Mouse (Mus musculus) lung, embryonic 14.5 days (tissue): ENCODE results near the gene Gorab. TPM values are rescaled to one million over a fixed set of nuclear protein-coding genes. Genes with fewer than 3 reads are reported as not detected.
A peak's percentile ranks its signal among the peaks of the same experiment; 100 is the strongest.

Source experiments
- ATAC-seq: fragments of 200-750 bp; cut with Nextera tagmentation; 2 replicates; pipeline ENCODE4 v1.8.0; 2017; ENCODE audit warnings: mild to moderate bottlenecking, moderate TSS enrichment, moderate library complexity; ENCODE audit not compliant: insufficient read depth
- DNase-seq: peaks from one replicate; pipeline ENCODE4 v3.0.0-alpha.2; 2015
- H3K27ac ChIP-seq: fragments of 300-500 bp; sonication (generic); 2 replicates; pipeline ENCODE4 v1.5.1; 2014; ENCODE audit warnings: low read depth, mild to moderate bottlenecking, moderate library complexity
- H3K27me3 ChIP-seq: fragments of 300-500 bp; sonication (generic); 2 replicates; pipeline ENCODE4 v1.6.1; 2014; ENCODE audit warnings: low read length, control low read depth; ENCODE audit not compliant: insufficient read depth
- H3K36me3 ChIP-seq: fragments of 300-500 bp; sonication (generic); 2 replicates; pipeline ENCODE4 v1.6.1; 2014; ENCODE audit warnings: control low read depth; ENCODE audit not compliant: insufficient read depth
- H3K4me1 ChIP-seq: fragments of 300-500 bp; sonication (generic); 2 replicates; pipeline ENCODE4 v1.6.1; 2014; ENCODE audit warnings: antibody characterized with exemption, control low read depth; ENCODE audit not compliant: insufficient read depth
- H3K4me2 ChIP-seq: fragments of 300-500 bp; sonication (generic); 2 replicates; pipeline ENCODE4 v1.6.1; 2014; ENCODE audit warnings: mild to moderate bottlenecking
- H3K4me3 ChIP-seq: fragments of 300-500 bp; sonication (generic); 2 replicates; pipeline ENCODE4 v1.5.1; 2014; ENCODE audit warnings: low read depth, low read length
- H3K9ac ChIP-seq: fragments of 300-500 bp; sonication (generic); 2 replicates; pipeline ENCODE4 v1.6.1; 2014
- H3K9me3 ChIP-seq: fragments of 300-500 bp; sonication (generic); 2 replicates; pipeline ENCODE4 v1.6.1; 2016; ENCODE audit warnings: low read depth, low read length, control low read depth
- CTCF ChIP-seq: IDR thresholded peaks from 2 replicates; pipeline ENCODE4 v1.5.1; 2016; ENCODE audit warnings: antibody characterized with exemption, low read depth
- WGBS: fragments of 180-500 bp; shearing (Covaris S2); extraction: QIAGEN DNeasy Blood & Tissue Kit; methylation state at CpG from one replicate; pipeline ENCODE4 v1.1.7; 2014; 5-methylcytosine and 5-hydroxymethylcytosine counted together
- polyA plus RNA-seq: library from polyadenylated mRNA; unstranded; fragments of >200 nt; fragmentation: Nextera tagmentation; extraction: Ambion mirVana; gene quantifications from 2 replicates; pipeline ENCODE4 v1.2.1, GENCODE M21; 2014

The Gorab gene
- polyA plus RNA-seq, result 23.6 and 24.7 TPM in 2 replicates

DNA sequence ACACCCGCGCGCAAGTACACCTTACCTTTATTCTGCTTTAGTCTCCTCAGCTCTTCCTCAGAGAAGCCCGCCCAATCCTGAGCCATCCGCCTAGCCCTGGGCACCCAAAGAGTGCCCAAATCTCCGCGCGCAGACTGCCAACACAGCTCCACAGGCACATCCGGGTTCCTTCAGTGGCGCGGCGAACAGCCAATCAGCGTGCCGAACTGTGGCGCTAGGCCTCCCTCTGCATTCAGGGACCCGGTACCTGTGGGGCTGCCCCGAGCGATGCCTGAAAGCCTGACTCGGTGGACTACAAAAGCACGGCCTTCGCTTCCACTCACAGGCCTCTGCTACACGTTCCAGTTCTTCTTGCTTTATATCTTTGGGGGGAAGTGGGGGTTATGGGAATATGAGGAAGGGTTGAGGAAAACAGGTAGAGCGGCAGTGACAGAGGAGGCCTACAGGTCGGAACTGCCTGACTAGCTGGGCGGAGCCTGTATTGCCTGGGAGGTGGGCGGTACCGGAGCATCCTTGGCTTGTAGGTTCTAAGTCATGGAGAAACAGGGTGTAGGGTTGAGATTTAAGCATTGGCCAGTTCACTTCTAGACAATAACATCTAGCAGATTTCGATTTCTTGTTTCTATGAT is at the start of gene Gorab:
TSS of gene Gorab (minus strand) at position 172 of the 629 bp plus-strand sequence.
- Histone ChIP-seq H3K4me2 (peak within 1 kb of the TSS; percentile 85), H3K36me3 (no peaks in the 10 kb centered on the region), H3K9me3 (no peaks in the 10 kb centered on the region), H3K4me1 (peaks cover 10% of the 10 kb centered on the region; the same call in 1 of the 2 replicates), H3K27ac (peak within 1 kb of the TSS; percentile 79), H3K27me3 (no peaks in the 10 kb centered on the region), H3K9ac (peak within 1 kb of the TSS; percentile 75), H3K4me3 (peak within 1 kb of the TSS; percentile 83)
- ATAC-seq (peak; percentile 100), DNase-seq (peak; percentile 95)
- TF ChIP-seq CTCF, result no peak
- WGBS, result under 1% methylated on average over 28 of the region's 28 CpGs

DNA sequence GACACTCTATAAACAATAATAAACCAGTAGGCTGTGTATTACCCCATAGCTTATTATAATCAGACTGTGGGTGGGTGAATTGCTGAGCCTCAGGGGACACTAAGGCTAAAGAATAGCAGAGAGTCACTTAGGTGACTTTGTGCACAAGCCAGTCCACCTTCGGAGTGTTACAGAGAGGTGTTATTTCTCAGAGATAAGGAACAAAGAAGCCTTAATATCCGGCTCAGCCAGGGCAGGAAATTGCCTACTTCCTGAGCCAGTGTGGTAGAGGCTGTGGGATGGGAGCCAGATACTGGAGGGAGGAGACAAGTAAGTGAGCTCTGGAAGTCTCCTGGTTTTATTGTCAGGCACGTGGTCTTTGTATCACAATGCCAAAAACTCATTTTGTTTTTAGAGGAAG is 40.4 kb upstream of the Gorab start:
- WGBS, result 6% methylated on average over 3 of the region's 3 CpGs
- no peak overlapping the region for H3K4me3 ChIP-seq
- H3K27ac ChIP-seq, result no peak overlapping the region
- no peaks in the 10 kb centered on the region for H3K4me1 ChIP-seq
- no peak overlapping the region for H3K9ac ChIP-seq
- DNase-seq, result peak; percentile 71
- ATAC-seq, result peak; percentile 86; the same call in 1 of the 2 replicates
- no peaks in the 10 kb centered on the region for H3K27me3 ChIP-seq
- H3K36me3 ChIP-seq, result no peaks in the 10 kb centered on the region
- TF ChIP-seq CTCF, result no peak
- H3K9me3 ChIP-seq, result no peaks in the 10 kb centered on the region
- no peak overlapping the region for H3K4me2 ChIP-seq

DNA sequence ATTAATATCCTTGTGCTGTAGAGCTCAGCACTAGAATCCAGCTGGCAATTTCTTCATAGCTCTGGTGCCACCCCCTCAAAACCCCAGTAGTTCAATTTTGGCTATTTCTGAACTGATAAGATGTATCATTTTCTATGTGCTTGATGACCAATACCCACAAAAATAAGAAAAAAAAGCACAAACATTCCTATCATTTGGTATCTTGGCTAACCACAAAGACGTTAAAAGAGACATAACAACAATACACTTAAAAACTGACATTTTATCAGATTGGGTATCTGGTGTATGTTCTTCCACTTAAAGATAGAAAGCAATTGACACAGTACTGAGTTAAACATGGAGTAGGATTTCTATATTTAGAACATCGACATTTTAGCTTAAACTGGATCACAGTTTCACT is 35.5 kb upstream of the Gorab start:
- H3K4me1 ChIP-seq, result no peaks in the 10 kb centered on the region
- no peaks in the 10 kb centered on the region for H3K36me3 ChIP-seq
- 63% methylated on average over 2 of the region's 2 CpGs for WGBS
- ATAC-seq (no peak), DNase-seq (no peak)
- H3K4me2 ChIP-seq, result no peak overlapping the region
- no peaks in the 10 kb centered on the region for H3K27me3 ChIP-seq
- H3K4me3 ChIP-seq, result no peak overlapping the region
- H3K9ac ChIP-seq, result no peak overlapping the region
- H3K9me3 ChIP-seq, result no peaks in the 10 kb centered on the region
- H3K27ac ChIP-seq, result no peak overlapping the region
- TF ChIP-seq CTCF, result no peak

DNA sequence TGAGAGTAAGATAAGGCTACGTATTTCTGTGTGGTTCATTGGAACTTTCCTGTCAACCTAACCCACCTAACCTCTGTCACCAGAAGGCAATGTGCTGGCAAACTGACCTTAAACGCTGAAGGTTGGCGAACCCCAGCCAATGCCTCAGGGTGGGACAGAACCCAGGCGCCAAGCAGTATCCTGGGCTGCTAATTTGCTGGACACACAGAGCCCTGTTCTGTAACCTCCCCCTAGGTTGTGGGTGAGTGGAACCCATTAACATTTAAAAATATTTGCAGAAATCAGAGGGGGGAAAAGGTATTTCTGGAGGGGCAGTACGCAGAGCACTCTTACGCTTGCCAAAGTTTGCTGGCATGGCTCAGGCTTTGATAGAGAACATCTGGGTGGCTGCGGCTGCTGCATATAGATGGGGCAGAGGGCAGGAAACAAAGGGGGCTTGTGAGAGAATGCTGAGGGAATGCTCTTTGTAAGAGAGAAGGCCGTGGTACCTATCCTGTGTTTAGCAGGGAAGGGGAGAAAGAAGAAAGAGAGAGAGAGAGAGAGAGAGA is 20.1 kb upstream of the Gorab start:
- Histone ChIP-seq H3K9me3 (no peaks in the 10 kb centered on the region), H3K9ac (no peak overlapping the region), H3K27me3 (no peaks in the 10 kb centered on the region), H3K36me3 (no peaks in the 10 kb centered on the region), H3K4me2 (no peak overlapping the region), H3K4me1 (no peaks in the 10 kb centered on the region), H3K27ac (no peak overlapping the region), H3K4me3 (no peak overlapping the region)
- ATAC-seq (peak; percentile 44; the same call in 1 of the 2 replicates), DNase-seq (peak; percentile 42)
- 33% methylated on average over 8 of the region's 8 CpGs for WGBS
- no peak for TF ChIP-seq CTCF

DNA sequence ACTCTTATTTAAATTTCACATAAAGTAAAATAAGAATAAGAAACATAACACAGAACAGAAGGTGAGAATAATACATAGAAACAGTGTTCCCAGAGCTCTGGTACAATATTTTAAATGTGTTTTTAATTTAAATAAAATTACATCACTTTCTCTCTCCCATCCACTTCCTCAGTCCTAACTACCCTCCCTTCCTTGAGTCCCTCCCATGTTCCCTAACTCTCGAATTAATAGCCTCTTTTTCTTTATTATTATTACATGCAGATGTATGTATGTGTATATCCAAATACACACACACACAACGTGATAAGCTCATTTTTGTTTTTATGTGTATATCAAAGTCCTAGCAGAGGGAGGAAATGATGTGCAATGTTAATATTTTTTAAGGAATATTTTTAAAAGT is 13.7 kb upstream of the Gorab start:
- H3K27ac ChIP-seq, result no peak overlapping the region
- H3K9me3 ChIP-seq, result no peaks in the 10 kb centered on the region
- WGBS, result 46% methylated on average over 2 of the region's 2 CpGs
- no peak overlapping the region for H3K9ac ChIP-seq
- H3K4me3 ChIP-seq, result no peak overlapping the region
- H3K4me2 ChIP-seq, result no peak overlapping the region
- ATAC-seq (no peak), DNase-seq (no peak)
- H3K36me3 ChIP-seq, result no peaks in the 10 kb centered on the region
- H3K27me3 ChIP-seq, result no peaks in the 10 kb centered on the region
- no peak for TF ChIP-seq CTCF
- no peaks in the 10 kb centered on the region for H3K4me1 ChIP-seq

DNA sequence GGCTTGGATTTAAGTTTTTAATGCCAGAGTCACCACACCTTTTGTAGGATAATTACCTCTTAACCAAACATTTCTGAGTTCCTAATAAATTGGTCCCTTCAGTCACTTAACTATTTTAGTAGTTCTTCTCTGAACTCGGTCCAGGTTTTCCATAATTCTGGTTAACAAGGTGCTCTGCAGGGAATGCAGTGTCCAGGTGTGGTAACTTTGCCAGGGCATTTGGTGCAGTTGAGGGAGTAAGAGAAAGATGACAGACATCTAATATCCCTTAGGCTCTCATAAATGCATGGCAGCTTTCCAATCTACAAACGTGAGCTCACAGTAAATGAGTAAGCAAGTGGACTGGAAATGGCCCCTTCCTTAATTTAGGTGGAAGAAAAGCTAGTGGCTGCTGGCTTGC is 10.7 kb upstream of the Gorab start:
- TF ChIP-seq CTCF, result no peak
- no peaks in the 10 kb centered on the region for H3K36me3 ChIP-seq
- no peaks in the 10 kb centered on the region for H3K4me1 ChIP-seq
- H3K4me2 ChIP-seq, result no peak overlapping the region
- H3K4me3 ChIP-seq, result no peak overlapping the region
- 64% methylated on average over 2 of the region's 2 CpGs for WGBS
- H3K27ac ChIP-seq, result no peak overlapping the region
- DNase-seq (no peak), ATAC-seq (no peak)
- no peaks in the 10 kb centered on the region for H3K9me3 ChIP-seq
- no peak overlapping the region for H3K9ac ChIP-seq
- H3K27me3 ChIP-seq, result no peaks in the 10 kb centered on the region

DNA sequence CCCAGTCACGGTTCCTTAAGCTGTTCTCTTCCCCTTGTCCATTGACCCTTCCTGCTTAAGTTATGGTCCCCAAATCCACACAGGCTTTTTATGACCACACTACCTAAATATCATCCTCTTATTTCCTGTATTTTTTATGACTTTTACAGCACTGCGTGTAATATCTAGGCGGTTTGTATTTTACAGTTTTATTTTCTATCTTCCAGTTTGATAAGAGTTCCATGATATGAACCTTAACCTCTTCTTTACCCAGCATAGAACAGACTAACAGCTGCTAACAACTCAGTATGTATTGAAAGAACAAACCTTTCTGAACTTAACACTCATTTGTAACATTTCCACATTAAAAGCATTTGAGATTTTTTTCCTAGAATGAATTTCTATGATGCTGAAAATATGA is 2.7 kb upstream of the Gorab start:
- Histone ChIP-seq H3K4me2 (no peak overlapping the region), H3K9ac (no peak overlapping the region), H3K27ac (no peak overlapping the region), H3K36me3 (no peaks in the 10 kb centered on the region), H3K9me3 (no peaks in the 10 kb centered on the region), H3K4me1 (peaks cover 10% of the 10 kb centered on the region; the same call in 1 of the 2 replicates), H3K27me3 (no peaks in the 10 kb centered on the region), H3K4me3 (no peak overlapping the region)
- WGBS, result 76% methylated on average over 3 of the region's 3 CpGs
- TF ChIP-seq CTCF, result no peak
- no peak for DNase-seq
- ATAC-seq, result no peak
